Comparison of ENCODE assay signal across 27 mouse cellular contexts in genomic region chr2:116772569-116772968, GRCm38 (mm10).
"Had no signal": no experiment of that assay in that cellular context is flagged by ENCODE, and none has a peak within 500 bp of the region (broad histone marks: within the 10 kb centered on the region; RNA-seq: fewer than 3 reads in every experiment).

No protein-coding gene starts in this region.

- H3K27me3 ChIP-seq: hindbrain, embryonic 13.5 days; hindbrain, embryonic 15.5 days; kidney, embryonic 15.5 days; limb, embryonic 13.5 days; limb, embryonic 15.5 days; liver, embryonic 12.5 days had no signal

- H3K4me1 ChIP-seq: hindbrain, embryonic 13.5 days; hindbrain, embryonic 15.5 days; kidney, embryonic 15.5 days; limb, embryonic 15.5 days; liver, embryonic 12.5 days had no signal

- ATAC-seq: hindbrain, postnatal 0 days; intestine, embryonic 16.5 days; liver, embryonic 12.5 days had no signal

- H3K9me3 ChIP-seq: heart, embryonic 13.5 days; heart, embryonic 15.5 days; hindbrain, embryonic 13.5 days; hindbrain, embryonic 15.5 days; kidney, embryonic 15.5 days; limb, embryonic 13.5 days; limb, embryonic 15.5 days; liver, embryonic 12.5 days had no signal

- H3K4me2 ChIP-seq: heart, embryonic 11.5 days; heart, embryonic 13.5 days; heart, embryonic 15.5 days; hindbrain, embryonic 13.5 days; hindbrain, embryonic 15.5 days; kidney, embryonic 15.5 days; limb, embryonic 13.5 days; limb, embryonic 15.5 days; liver, embryonic 12.5 days had no signal

- H3K4me3 ChIP-seq: heart, adult 2 months; heart, embryonic 13.5 days; heart, embryonic 15.5 days; hindbrain, embryonic 13.5 days; hindbrain, embryonic 15.5 days; kidney, embryonic 15.5 days; limb, embryonic 13.5 days; limb, embryonic 15.5 days; liver, embryonic 12.5 days had no signal

- H3K36me3 ChIP-seq: heart, embryonic 13.5 days; heart, embryonic 15.5 days; hindbrain, embryonic 13.5 days; hindbrain, embryonic 15.5 days; kidney, embryonic 15.5 days; limb, embryonic 13.5 days; limb, embryonic 15.5 days; liver, embryonic 12.5 days had no signal

- H3K9ac ChIP-seq: heart, embryonic 13.5 days; heart, embryonic 15.5 days; hindbrain, embryonic 13.5 days; hindbrain, embryonic 15.5 days; kidney, embryonic 15.5 days; limb, embryonic 13.5 days; limb, embryonic 15.5 days; liver, embryonic 12.5 days; liver, embryonic 14.5 days had no signal

- H3K27ac ChIP-seq: heart, adult 2 months; heart, embryonic 13.5 days; heart, embryonic 15.5 days; hindbrain, embryonic 13.5 days; hindbrain, embryonic 15.5 days; hindbrain, postnatal 0 days; kidney, embryonic 15.5 days; kidney, postnatal 0 days; limb, embryonic 13.5 days; limb, embryonic 15.5 days; liver, embryonic 12.5 days; liver, embryonic 14.5 days had no signal

- DNase-seq: gastrocnemius, postnatal 14 days; gastrocnemius, postnatal 36 days; heart, adult 11 months; heart, adult 2 months; heart, postnatal 14 days; heart, postnatal 36 days; kidney, adult 11 months; kidney, adult 2 months; kidney, adult 9 months; kidney, postnatal 14 days; kidney, postnatal 36 days; layer of hippocampus, adult 9-11 months; layer of hippocampus, postnatal 36 days; left cerebral cortex, postnatal 4 days had no signal
